Mouse (Mus musculus): Measurements from ENCODE around the gene Mllt10. TPM values are rescaled to one million over a fixed set of nuclear protein-coding genes. Genes with fewer than 3 reads are reported as not detected.
A peak's percentile ranks its signal among the peaks of the same experiment; 100 is the strongest.

Gene Mllt10
- polyA plus RNA-seq, 1 experiment from 2014 or later = 20.7 TPM

GRCm38 (mm10) chr2:18093858-18094257 is 38.8 kb downstream of the Mllt10 start:
- Histone ChIP-seq H3K27me3 (ENCODE audit: insufficient read depth, low read length) (no peaks in the 10 kb centered on the region), H3K4me3 (ENCODE audit: low read depth, low read length) (no peak overlapping the region), H3K27ac (ENCODE audit: low read depth) (peak overlapping the region; percentile 66), H3K4me1 (ENCODE audit: insufficient read depth) (peaks cover 5% of the 10 kb centered on the region), H3K9me3 (ENCODE audit: low read length) (no peaks in the 10 kb centered on the region), H3K4me2 (ENCODE audit: low read depth, low read length) (no peak overlapping the region), H3K9ac (replicated peaks) (no peak overlapping the region), H3K36me3 (replicated peaks; ENCODE audit: insufficient read depth, low read length) (peaks cover 30% of the 10 kb centered on the region)
- TF ChIP-seq CTCF (IDR thresholded peaks at IDR 0.05; ENCODE audit: low read depth) (no peak), EP300 (IDR thresholded peaks at IDR 0.05; ENCODE audit: low read depth) (0 out of 2 replicates have a peak, but pooled peaks have one; percentile 36)
- DNase-seq = no peak
- ATAC-seq = peak; percentile 87
- WGBS (ENCODE audit: insufficient replicate concordance) = 80% methylated on average over 1 of the region's 1 CpGs

- H3K9ac ChIP-seq (replicated peaks) = no peak overlapping the region
- DNase-seq (no peak), ATAC-seq (peak; percentile 57; the same call in 1 of the 2 replicates)
- H3K36me3 ChIP-seq (replicated peaks; ENCODE audit: insufficient read depth, low read length) = peaks cover 25% of the 10 kb centered on the region
- H3K27ac ChIP-seq (ENCODE audit: low read depth) = peak overlapping the region; percentile 66
- H3K4me1 ChIP-seq (ENCODE audit: insufficient read depth) = peaks cover 5% of the 10 kb centered on the region
- no peak overlapping the region for H3K4me3 ChIP-seq (ENCODE audit: low read depth, low read length)
- H3K4me2 ChIP-seq (ENCODE audit: low read depth, low read length) = no peak overlapping the region
- H3K27me3 ChIP-seq (ENCODE audit: insufficient read depth, low read length) = no peaks in the 10 kb centered on the region
- TF ChIP-seq EP300 (IDR thresholded peaks at IDR 0.05; ENCODE audit: low read depth) (no peak), CTCF (IDR thresholded peaks at IDR 0.05; ENCODE audit: low read depth) (no peak)
- no peaks in the 10 kb centered on the region for H3K9me3 ChIP-seq (ENCODE audit: low read length)
Observed at GRCm38 (mm10) chr2:18094319-18094718, 39.3 kb downstream of the Mllt10 start.

- no peak for DNase-seq
- no peak for TF ChIP-seq CTCF (IDR thresholded peaks at IDR 0.05; ENCODE audit: low read depth)
- no peak for TF ChIP-seq EP300 (IDR thresholded peaks at IDR 0.05; ENCODE audit: low read depth)
- H3K36me3 ChIP-seq (replicated peaks; ENCODE audit: insufficient read depth, low read length) = peaks cover 23% of the 10 kb centered on the region
- ATAC-seq = no peak
- peaks cover 5% of the 10 kb centered on the region for H3K4me1 ChIP-seq (ENCODE audit: insufficient read depth)
- H3K4me3 ChIP-seq (ENCODE audit: low read depth, low read length) = no peak overlapping the region
- H3K9me3 ChIP-seq (ENCODE audit: low read length) = no peaks in the 10 kb centered on the region
- H3K4me2 ChIP-seq (ENCODE audit: low read depth, low read length) = no peak overlapping the region
- no peaks in the 10 kb centered on the region for H3K27me3 ChIP-seq (ENCODE audit: insufficient read depth, low read length)
- H3K27ac ChIP-seq (ENCODE audit: low read depth) = no peak overlapping the region
- H3K9ac ChIP-seq (replicated peaks) = no peak overlapping the region
- 53% methylated on average over 2 of the region's 2 CpGs for WGBS (ENCODE audit: insufficient replicate concordance)
Observed at GRCm38 (mm10) chr2:18095804-18096203, 40.8 kb downstream of the Mllt10 start.

DNA sequence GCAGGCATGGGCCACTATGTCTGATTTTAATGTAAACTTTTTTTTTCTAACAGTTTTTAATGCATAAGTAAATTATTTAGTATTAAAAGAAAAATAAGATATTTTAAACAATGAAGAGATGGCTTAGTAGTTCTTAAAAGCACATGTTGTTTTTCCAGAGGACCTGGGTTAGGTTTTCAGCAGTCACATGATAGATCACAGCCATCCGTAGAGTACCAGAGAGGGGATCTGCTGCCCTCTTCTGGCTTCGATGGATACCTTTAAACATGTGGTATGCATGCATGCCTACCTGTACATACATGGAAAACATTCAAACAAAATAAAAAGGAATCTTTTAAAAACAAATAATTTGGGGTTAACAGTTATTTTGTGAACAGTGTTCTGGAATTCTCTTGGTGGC is 45.9 kb downstream of the Mllt10 start:
- no peak overlapping the region for H3K4me2 ChIP-seq (ENCODE audit: low read depth, low read length)
- no peak overlapping the region for H3K9ac ChIP-seq (replicated peaks)
- H3K9me3 ChIP-seq (ENCODE audit: low read length) = no peaks in the 10 kb centered on the region
- H3K4me3 ChIP-seq (ENCODE audit: low read depth, low read length) = no peak overlapping the region
- H3K27ac ChIP-seq (ENCODE audit: low read depth) = no peak overlapping the region
- TF ChIP-seq CTCF (IDR thresholded peaks at IDR 0.05; ENCODE audit: low read depth) (peak; percentile 56), EP300 (IDR thresholded peaks at IDR 0.05; ENCODE audit: low read depth) (no peak)
- WGBS (ENCODE audit: insufficient replicate concordance) = 81% methylated on average over 2 of the region's 2 CpGs
- no peaks in the 10 kb centered on the region for H3K27me3 ChIP-seq (ENCODE audit: insufficient read depth, low read length)
- peaks cover 24% of the 10 kb centered on the region for H3K36me3 ChIP-seq (replicated peaks; ENCODE audit: insufficient read depth, low read length)
- H3K4me1 ChIP-seq (ENCODE audit: insufficient read depth) = no peaks in the 10 kb centered on the region
- DNase-seq (no peak), ATAC-seq (no peak)

GRCm38 (mm10) chr2:18107561-18107960 is 52.5 kb downstream of the Mllt10 start:
- no peaks in the 10 kb centered on the region for H3K4me1 ChIP-seq (ENCODE audit: insufficient read depth)
- no peaks in the 10 kb centered on the region for H3K27me3 ChIP-seq (ENCODE audit: insufficient read depth, low read length)
- ATAC-seq = no peak
- H3K9ac ChIP-seq (replicated peaks) = no peak overlapping the region
- no peaks in the 10 kb centered on the region for H3K9me3 ChIP-seq (ENCODE audit: low read length)
- TF ChIP-seq EP300 (IDR thresholded peaks at IDR 0.05; ENCODE audit: low read depth) = no peak
- TF ChIP-seq CTCF (IDR thresholded peaks at IDR 0.05; ENCODE audit: low read depth) = no peak
- no peak overlapping the region for H3K27ac ChIP-seq (ENCODE audit: low read depth)
- DNase-seq = no peak
- no peak overlapping the region for H3K4me2 ChIP-seq (ENCODE audit: low read depth, low read length)
- peaks cover 17% of the 10 kb centered on the region for H3K36me3 ChIP-seq (replicated peaks; ENCODE audit: insufficient read depth, low read length)
- H3K4me3 ChIP-seq (ENCODE audit: low read depth, low read length) = no peak overlapping the region

GRCm38 (mm10) chr2:18108214-18108613 is 53.2 kb downstream of the Mllt10 start:
- Histone ChIP-seq H3K36me3 (replicated peaks; ENCODE audit: insufficient read depth, low read length) (peaks cover 19% of the 10 kb centered on the region), H3K4me2 (ENCODE audit: low read depth, low read length) (no peak overlapping the region)
- 89% methylated on average over 3 of the region's 3 CpGs for WGBS (ENCODE audit: insufficient replicate concordance)

DNA sequence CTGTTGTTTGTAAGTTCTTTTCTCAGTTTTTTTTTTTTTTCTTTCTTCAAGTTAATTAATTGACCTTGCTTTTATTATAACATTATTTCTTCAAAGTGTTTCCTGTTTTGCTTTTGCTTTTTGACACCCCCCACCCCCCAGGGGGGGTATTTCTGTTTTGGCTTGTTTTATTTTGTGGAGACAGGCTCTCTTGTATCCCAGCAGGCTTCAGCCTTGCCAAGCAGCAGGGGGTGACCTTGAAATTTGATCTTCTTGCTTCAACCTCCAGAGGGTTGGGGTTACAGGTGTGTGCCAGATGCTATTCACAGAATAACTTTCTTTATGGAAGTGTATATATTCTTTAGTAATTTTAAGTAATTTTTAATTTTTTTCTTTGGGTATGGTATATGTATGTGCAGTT is 56.4 kb downstream of the Mllt10 start:
- ATAC-seq (no peak), DNase-seq (no peak)
- H3K27ac ChIP-seq (ENCODE audit: low read depth) = no peak overlapping the region
- H3K27me3 ChIP-seq (ENCODE audit: insufficient read depth, low read length) = no peaks in the 10 kb centered on the region
- TF ChIP-seq EP300 (IDR thresholded peaks at IDR 0.05; ENCODE audit: low read depth) (no peak), CTCF (IDR thresholded peaks at IDR 0.05; ENCODE audit: low read depth) (no peak)
- no peak overlapping the region for H3K4me3 ChIP-seq (ENCODE audit: low read depth, low read length)
- peaks cover 29% of the 10 kb centered on the region for H3K36me3 ChIP-seq (replicated peaks; ENCODE audit: insufficient read depth, low read length)
- H3K4me1 ChIP-seq (ENCODE audit: insufficient read depth) = no peaks in the 10 kb centered on the region
- H3K9ac ChIP-seq (replicated peaks) = no peak overlapping the region
- no peak overlapping the region for H3K4me2 ChIP-seq (ENCODE audit: low read depth, low read length)
- no peaks in the 10 kb centered on the region for H3K9me3 ChIP-seq (ENCODE audit: low read length)

More at GRCm38 (mm10) chr2:18108214-18108613, 53.2 kb downstream of the Mllt10 start:
- DNase-seq (no peak), ATAC-seq (no peak)
- no peak overlapping the region for H3K27ac ChIP-seq (ENCODE audit: low read depth)
- no peak overlapping the region for H3K4me3 ChIP-seq (ENCODE audit: low read depth, low read length)
- peak; percentile 19; the same call in 1 of the 2 replicates for TF ChIP-seq CTCF (IDR thresholded peaks at IDR 0.05; ENCODE audit: low read depth)
- TF ChIP-seq EP300 (IDR thresholded peaks at IDR 0.05; ENCODE audit: low read depth) = no peak
- no peaks in the 10 kb centered on the region for H3K9me3 ChIP-seq (ENCODE audit: low read length)
- no peak overlapping the region for H3K9ac ChIP-seq (replicated peaks)
- H3K4me1 ChIP-seq (ENCODE audit: insufficient read depth) = no peaks in the 10 kb centered on the region
- H3K27me3 ChIP-seq (ENCODE audit: insufficient read depth, low read length) = no peaks in the 10 kb centered on the region

All from liver, postnatal 0 days (tissue).